In genomic region chr11:7880506-7880905, GRCm38 (mm10) we compare ENCODE assay signal across 27 mouse cellular contexts.
DNase-seq lines count a peak whose midpoint lies in the region; ATAC-seq and TF ChIP-seq lines count a peak whose summit lies in the region.
"Had no signal": no experiment of that assay in that cellular context is flagged by ENCODE, and none has a peak within 500 bp of the region (broad histone marks: within the 10 kb centered on the region; RNA-seq: fewer than 3 reads in every experiment).

No protein-coding gene starts in this region.

- H3K4me2 ChIP-seq in kidney, embryonic 15.5 days = no peak overlapping the region
- H3K4me2 ChIP-seq: embryonic facial prominence, embryonic 15.5 days; heart, embryonic 12.5 days; heart, embryonic 15.5 days; hindbrain, embryonic 13.5 days; intestine, embryonic 15.5 days had no signal

- no peaks in the 10 kb centered on the region for H3K4me1 ChIP-seq in ES-E14 (ENCODE audit: control insufficient read depth in 2 of 2, insufficient read depth in 2 of 2, low read length in 2 of 2, poor library complexity in 1 of 2)
- no peaks in the 10 kb centered on the region for H3K4me1 ChIP-seq in kidney, embryonic 15.5 days
- H3K4me1 ChIP-seq: embryonic facial prominence, embryonic 15.5 days; heart, embryonic 12.5 days; heart, embryonic 15.5 days; hindbrain, embryonic 13.5 days; intestine, embryonic 15.5 days had no signal

- no peak for ATAC-seq in kidney, embryonic 15.5 days (replicated peaks; ENCODE audit: low FRiP score)
- ATAC-seq: CD4-positive, CD25-positive, alpha-beta regulatory T cell, adult 4 months; forebrain, embryonic 14.5 days; forebrain, postnatal 0 days; hindbrain, embryonic 16.5 days; intestine, embryonic 15.5 days had no signal

- WGBS in kidney, embryonic 15.5 days = 64% methylated on average over 2 of the region's 2 CpGs

- H3K4me3 ChIP-seq in ES-E14 (ENCODE audit: insufficient read depth in 1 of 2, low read depth in 1 of 2, low read length in 2 of 2, poor library complexity in 1 of 2, severe bottlenecking in 1 of 2) = no peak overlapping the region
- H3K4me3 ChIP-seq in kidney, embryonic 15.5 days (replicated peaks) = no peak overlapping the region
- H3K4me3 ChIP-seq: embryonic facial prominence, embryonic 15.5 days; gastrocnemius, adult 2 months; heart, embryonic 12.5 days; heart, embryonic 15.5 days; hindbrain, embryonic 10.5 days; hindbrain, embryonic 13.5 days; intestine, embryonic 15.5 days had no signal

- no peaks in the 10 kb centered on the region for H3K27me3 ChIP-seq in kidney, embryonic 15.5 days
- H3K27me3 ChIP-seq: embryonic facial prominence, embryonic 15.5 days; heart, embryonic 12.5 days; heart, embryonic 15.5 days; hindbrain, embryonic 13.5 days; intestine, embryonic 15.5 days had no signal

- no peak overlapping the region for H3K27ac ChIP-seq in ES-E14 (ENCODE audit: insufficient read depth, low read depth, low read length, poor library complexity, severe bottlenecking)
- H3K27ac ChIP-seq in kidney, embryonic 15.5 days = no peak overlapping the region
- H3K27ac ChIP-seq: embryonic facial prominence, embryonic 15.5 days; gastrocnemius, adult 2 months; heart, embryonic 15.5 days; hindbrain, embryonic 10.5 days; hindbrain, embryonic 13.5 days; intestine, embryonic 15.5 days had no signal

- no peaks in the 10 kb centered on the region for H3K36me3 ChIP-seq in ES-E14 (ENCODE audit: control insufficient read depth, insufficient read depth, low read length, poor library complexity, severe bottlenecking)
- H3K36me3 ChIP-seq in kidney, embryonic 15.5 days = no peaks in the 10 kb centered on the region
- H3K36me3 ChIP-seq: embryonic facial prominence, embryonic 15.5 days; G1E; heart, embryonic 12.5 days; heart, embryonic 15.5 days; hindbrain, embryonic 10.5 days; hindbrain, embryonic 13.5 days; intestine, embryonic 15.5 days had no signal

- in situ Hi-C loops in ES-E14 (cut with MboI; ENCODE audit: low sequenced_read_pairs in 2 of 2, unreplicated experiment in 2 of 2) = no loop called here

- no peaks in the 10 kb centered on the region for H3K9me3 ChIP-seq in ES-E14 (ENCODE audit: control insufficient read depth, insufficient read depth, low read depth, low read length)
- H3K9me3 ChIP-seq in kidney, embryonic 15.5 days (replicated peaks) = no peaks in the 10 kb centered on the region
- H3K9me3 ChIP-seq: embryonic facial prominence, embryonic 15.5 days; heart, embryonic 15.5 days; hindbrain, embryonic 10.5 days; hindbrain, embryonic 13.5 days; intestine, embryonic 15.5 days had no signal

- no peak overlapping the region for H3K9ac ChIP-seq in ES-E14 (ENCODE audit: insufficient read depth, low read depth, low read length, poor library complexity, severe bottlenecking)
- no peak overlapping the region for H3K9ac ChIP-seq in kidney, embryonic 15.5 days
- H3K9ac ChIP-seq: embryonic facial prominence, embryonic 15.5 days; forebrain, postnatal 0 days; heart, embryonic 12.5 days; heart, embryonic 15.5 days; hindbrain, embryonic 13.5 days; intestine, embryonic 15.5 days had no signal

- DNase-seq in ES-CJ7 (ENCODE audit: low read depth, low spot score) (peak; percentile 18), ES-E14 (ENCODE audit: low read depth, low spot score) (peak; percentile 3), ZHBTc4 (ENCODE audit: low read depth, low spot score) (peak; percentile 46)
- DNase-seq in right cerebral cortex, postnatal 10 days (ENCODE audit: low spot score in 2 of 2) = no peak
- no peak for DNase-seq in urinary bladder, postnatal 4 days (ENCODE audit: low spot score in 2 of 2)
- DNase-seq: adrenal gland, postnatal 10 days; adrenal gland, postnatal 36 days; cerebellum, adult 18-20 months; cerebellum, adult 9-10 months; cerebellum, postnatal 14 days; forebrain, postnatal 0 days; gastrocnemius, adult 2 months; gastrocnemius, postnatal 14 days; heart, adult 11 months; heart, postnatal 10 days; heart, postnatal 36 days had no signal

TF ChIP-seq in ES-E14, 5 proteins besides CTCF, POLR2A, EP300 and RAD21:
- TF ChIP-seq ZNF384 (IDR thresholded peaks at IDR 0.05; ENCODE audit: low read depth, low read length) (no peak), MAFK (IDR thresholded peaks at IDR 0.05; ENCODE audit: insufficient read depth, low read depth, low read length) (no peak), HCFC1 (IDR thresholded peaks at IDR 0.05; ENCODE audit: borderline replicate concordance, insufficient read depth, low read length) (no peak), CHD2 (IDR thresholded peaks at IDR 0.05; ENCODE audit: low read depth, low read length) (no peak), ZC3H11A (IDR thresholded peaks at IDR 0.05; ENCODE audit: borderline replicate concordance, low read depth, low read length) (no peak)
TF ChIP-seq in ES-E14: peak in this region for 0.

Comparison
In these comparisons a context has a peak if more than half of its experiments do, and no peak if none do; other contexts are left out.
1. DNase-seq: peak in ES-CJ7 (single experiment), ES-E14 (single experiment) and ZHBTc4 (single experiment); none in right cerebral cortex, postnatal 10 days (0 of 2) and urinary bladder, postnatal 4 days (0 of 2).